Mouse (Mus musculus): ENCODE measurements around the gene Kcne2.

- TF ChIP-seq CTCF (conservative IDR thresholded peaks at IDR 0.05; ENCODE audit: insufficient read depth, insufficient read length, low read depth, low read length) (peak; percentile 38), POLR2A (IDR thresholded peaks at IDR 0.05; ENCODE audit: low read depth, low read length) (no peak)
Observed at GRCm38 (mm10) chr16:92319353-92320109, 27.3 kb downstream of the Kcne2 start.

All from kidney, adult 2 months (tissue).